Mouse (Mus musculus) heart, adult 2 months (tissue): ENCODE measurements around the gene Fam81a. TPM values are rescaled to one million over a fixed set of nuclear protein-coding genes. Genes with fewer than 3 reads are reported as not detected.
A peak's percentile ranks its signal among the peaks of the same experiment; 100 is the strongest.

ENCODE experiments used
- DNase-seq, 2 experiments: peaks; one replicate each; pipeline ENCODE4 v3.0.0; 2021
- H3K27ac ChIP-seq: fragments of 200-600 bp; 2 replicates; pipeline ENCODE4 v1.8.1; 2022
- H3K27me3 ChIP-seq: fragments of 200-500 bp; 2 replicates; pipeline ENCODE4 v1.6.1; 2012; ENCODE audit warnings: mild to moderate bottlenecking, low read length, inconsistent platforms, mixed read lengths; ENCODE audit not compliant: control insufficient read depth, insufficient read depth
- H3K36me3 ChIP-seq: fragments of 200-500 bp; 2 replicates; pipeline ENCODE4 v1.6.1; 2012; ENCODE audit warnings: low read length, inconsistent platforms; ENCODE audit not compliant: control insufficient read depth, insufficient read depth
- H3K4me1 ChIP-seq: fragments of 200-500 bp; 2 replicates; pipeline ENCODE4 v1.6.1; 2011; ENCODE audit warnings: low read length; ENCODE audit not compliant: control insufficient read depth, insufficient read depth
- H3K4me3 ChIP-seq: fragments of 200-600 bp; 2 replicates; pipeline ENCODE4 v1.8.1; 2022
- H3K79me2 ChIP-seq: fragments of 200-500 bp; replicated peaks from 2 replicates; pipeline ENCODE4 v1.6.1; 2012; ENCODE audit warnings: mild to moderate bottlenecking, inconsistent platforms, low read length, moderate library complexity, mixed read lengths; ENCODE audit not compliant: control insufficient read depth, insufficient read depth
- H3K9ac ChIP-seq: fragments of 200-500 bp; 2 replicates; pipeline ENCODE4 v1.6.1; 2012; ENCODE audit warnings: low read depth, mild to moderate bottlenecking, control low read depth, inconsistent platforms, low read length, mixed read lengths
- CTCF ChIP-seq: fragments of 200-600 bp; IDR thresholded peaks from 2 replicates; pipeline ENCODE4 v1.8.1; 2022; ENCODE audit warnings: antibody characterized with exemption, mild to moderate bottlenecking, moderate library complexity
- EP300 ChIP-seq: fragments of 200-500 bp; IDR thresholded peaks from 2 replicates; pipeline ENCODE4 v1.6.1; 2011; ENCODE audit warnings: low read depth, low read length, control low read depth; ENCODE audit not compliant: insufficient read depth
- POLR2A ChIP-seq: fragments of 200-500 bp; IDR thresholded peaks from 2 replicates; pipeline ENCODE4 v1.6.1; 2011; ENCODE audit warnings: mild to moderate bottlenecking, low read depth, low read length, control low read depth; ENCODE audit not compliant: insufficient read depth
- WGBS: fragments of 180-500 bp; shearing (Covaris S2); methylation state at CpG from one replicate; pipeline ENCODE4 v1.1.7; 2018; 5-methylcytosine and 5-hydroxymethylcytosine counted together
- intact Hi-C: fragments of 180-260 bp; cut with DNase I; formaldehyde crosslinking; loops from one replicate; pipeline ENCODE4 v1.15.1; 2025
- polyA plus RNA-seq: library from polyadenylated mRNA; depleted of rRNA; stranded (reverse); fragments of >200 nt; gene quantifications from 2 replicates; pipeline ENCODE4 v1.2.3, GENCODE M21; 2012
- total RNA-seq, 2 experiments: library from RNA; stranded (reverse); gene quantifications; 2 replicates each; pipeline ENCODE4 v1.2.3; 2021

Fam81a gene
- total and polyA plus RNA-seq, 3 experiments = 9.0 to 32.6 (median 30.7) TPM

GRCm38 (mm10) chr9:70082357-70083204 is 59.8 kb downstream of the Fam81a start:
- no peaks in the 10 kb centered on the region for H3K36me3 ChIP-seq
- no peak overlapping the region for H3K27ac ChIP-seq
- no peak overlapping the region for H3K9ac ChIP-seq
- H3K79me2 ChIP-seq = no peaks in the 10 kb centered on the region
- no peaks in the 10 kb centered on the region for H3K4me1 ChIP-seq
- DNase-seq = no peak
- no peak overlapping the region for H3K4me3 ChIP-seq
- TF ChIP-seq CTCF = no peak
- TF ChIP-seq POLR2A = no peak
- TF ChIP-seq EP300 = no peak
- 56% methylated on average over 25 of the region's 25 CpGs for WGBS
- intact Hi-C loops = no loop called here
- H3K27me3 ChIP-seq = no peaks in the 10 kb centered on the region

DNA sequence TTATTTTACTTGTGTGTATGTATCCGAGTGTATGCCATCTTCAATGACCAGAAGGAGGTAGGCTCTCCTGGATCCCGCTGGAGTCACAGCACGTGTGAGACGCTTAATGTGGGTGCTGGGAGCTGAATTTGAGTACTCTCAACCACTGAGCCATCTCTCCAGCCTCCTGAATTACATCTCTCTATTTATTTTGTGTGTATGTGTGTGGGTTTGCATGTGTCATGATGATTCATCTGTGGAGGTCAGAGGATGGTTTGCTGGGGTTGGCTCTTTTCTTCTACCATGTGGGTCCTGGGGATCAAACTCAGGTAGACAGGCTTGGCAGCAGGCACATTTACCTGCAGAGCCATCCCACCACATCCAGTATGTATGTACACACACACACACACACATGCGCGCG is 60.6 kb downstream of the Fam81a start:
- Histone ChIP-seq H3K27me3 (no peaks in the 10 kb centered on the region), H3K4me1 (no peaks in the 10 kb centered on the region), H3K9ac (no peak overlapping the region), H3K27ac (no peak overlapping the region), H3K79me2 (no peaks in the 10 kb centered on the region), H3K4me3 (no peak overlapping the region), H3K36me3 (no peaks in the 10 kb centered on the region)
- no peak for DNase-seq
- TF ChIP-seq CTCF = no peak
- no peak for TF ChIP-seq POLR2A
- no peak for TF ChIP-seq EP300
- intact Hi-C loops = loop anchor here (2.0 kb wide), 1 partner anchor 63 kb away; no protein-coding TSS in a partner anchor
- WGBS = 86% methylated on average over 7 of the region's 7 CpGs

- H3K27ac ChIP-seq = no peak overlapping the region
- TF ChIP-seq CTCF = peak; percentile 62
- no peak for TF ChIP-seq EP300
- TF ChIP-seq POLR2A = no peak
- intact Hi-C loops = loop anchor here (2.0 kb wide), 1 partner anchor 62 kb away; no protein-coding TSS in a partner anchor
- H3K9ac ChIP-seq = no peak overlapping the region
- DNase-seq = no peak
- 57% methylated on average over 2 of the region's 2 CpGs for WGBS
- no peaks in the 10 kb centered on the region for H3K27me3 ChIP-seq
- no peaks in the 10 kb centered on the region for H3K36me3 ChIP-seq
- H3K4me3 ChIP-seq = no peak overlapping the region
- no peaks in the 10 kb centered on the region for H3K4me1 ChIP-seq
- H3K79me2 ChIP-seq = no peaks in the 10 kb centered on the region
Observed at GRCm38 (mm10) chr9:70080976-70081375, 61.4 kb downstream of the Fam81a start.

DNA sequence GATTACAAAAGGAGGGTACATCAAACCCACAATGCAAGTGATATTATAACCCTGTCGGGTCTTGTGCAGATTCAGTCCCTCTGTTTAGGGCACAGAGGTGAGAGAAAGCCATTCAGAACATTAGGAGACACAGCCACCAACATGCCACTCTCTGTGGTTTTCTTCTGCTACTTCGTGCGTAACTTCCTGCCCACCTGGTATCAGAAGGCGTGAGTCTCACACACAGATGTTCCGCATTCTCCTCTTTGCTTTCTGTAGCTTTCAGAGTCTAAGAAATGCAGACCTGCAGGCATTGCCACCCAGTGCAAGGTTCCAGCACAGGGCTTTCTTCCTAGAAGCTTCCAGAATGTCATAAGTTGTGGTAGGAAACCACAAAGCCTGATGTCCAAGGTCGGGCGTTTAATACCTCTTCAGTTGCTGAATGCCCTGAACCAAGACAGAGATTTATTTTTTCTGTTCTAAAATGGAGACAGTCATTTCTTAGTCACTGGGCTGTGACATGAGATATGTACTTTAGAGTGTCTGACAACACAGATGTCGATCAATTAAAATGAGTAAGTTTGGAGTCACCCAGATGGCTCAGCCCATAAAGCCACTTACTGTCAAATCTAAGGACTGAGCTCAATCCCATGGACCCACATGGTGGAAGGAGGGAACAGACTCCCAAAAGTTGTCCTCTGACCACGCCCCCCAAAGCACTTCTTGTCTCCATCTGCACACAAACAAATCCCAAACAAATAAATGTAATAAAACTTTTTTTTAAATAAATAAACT is 62.1 kb downstream of the Fam81a start:
- TF ChIP-seq EP300 (no peak), CTCF (no peak), POLR2A (no peak)
- Histone ChIP-seq H3K27ac (no peak overlapping the region), H3K36me3 (no peaks in the 10 kb centered on the region), H3K4me3 (no peak overlapping the region), H3K79me2 (no peaks in the 10 kb centered on the region), H3K9ac (no peak overlapping the region), H3K4me1 (no peaks in the 10 kb centered on the region), H3K27me3 (no peaks in the 10 kb centered on the region)
- peak in 1 of 2 experiments; percentile 14 for DNase-seq
- 85% methylated on average over 9 of the region's 9 CpGs for WGBS
- intact Hi-C loops = loop anchor here (2.0 kb wide), 1 partner anchor 61 kb away; no protein-coding TSS in a partner anchor

DNA sequence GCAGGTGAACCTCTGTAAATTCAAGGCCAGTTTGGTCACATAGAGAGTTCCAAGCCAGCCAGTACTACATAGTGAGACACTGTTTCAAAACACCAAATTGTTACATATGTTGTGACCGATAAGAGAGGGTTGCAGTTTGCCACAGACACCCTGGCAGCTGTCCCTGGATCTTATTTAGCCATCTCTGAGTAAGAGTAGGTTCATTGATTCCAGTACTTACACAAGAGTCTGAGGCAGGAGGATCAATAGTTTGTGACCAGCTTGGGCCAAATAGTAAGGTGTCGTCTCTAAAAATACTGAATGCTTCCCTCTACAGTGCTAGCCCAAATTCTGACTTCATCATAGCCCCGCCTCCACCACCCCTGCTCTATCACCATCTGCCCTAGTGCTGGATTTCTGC is 64.3 kb downstream of the Fam81a start:
- 91% methylated on average over 3 of the region's 3 CpGs for WGBS
- no peak overlapping the region for H3K4me3 ChIP-seq
- H3K36me3 ChIP-seq = no peaks in the 10 kb centered on the region
- H3K27me3 ChIP-seq = no peaks in the 10 kb centered on the region
- DNase-seq = no peak
- no peak for TF ChIP-seq CTCF
- TF ChIP-seq EP300 = no peak
- no peak for TF ChIP-seq POLR2A
- H3K79me2 ChIP-seq = no peaks in the 10 kb centered on the region
- H3K4me1 ChIP-seq = no peaks in the 10 kb centered on the region
- H3K27ac ChIP-seq = no peak overlapping the region
- intact Hi-C loops = loop anchor here (5.0 kb wide), 1 partner anchor 571 kb away; no protein-coding TSS in a partner anchor
- H3K9ac ChIP-seq = no peak overlapping the region

DNA sequence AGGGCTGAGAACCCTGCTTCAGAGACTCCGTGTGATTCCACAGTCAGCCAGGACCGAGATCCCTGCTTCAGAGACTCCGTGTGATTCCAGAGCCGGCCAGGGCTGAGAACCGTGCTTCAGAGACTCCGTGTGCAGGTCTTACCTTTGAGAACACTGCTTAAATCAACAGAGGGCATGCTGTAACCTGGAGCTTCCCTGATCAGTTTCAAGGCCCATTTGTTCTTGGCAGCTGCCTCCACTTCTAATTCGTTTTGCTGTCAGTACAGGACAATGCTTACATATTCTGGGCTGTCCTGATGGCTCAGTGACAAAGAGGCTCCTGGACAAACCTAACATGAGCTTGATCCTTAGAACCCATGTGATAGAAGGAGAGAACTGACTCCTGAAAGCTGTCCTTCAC is 65.2 kb downstream of the Fam81a start:
- Histone ChIP-seq H3K4me3 (no peak overlapping the region), H3K79me2 (no peaks in the 10 kb centered on the region), H3K27ac (no peak overlapping the region), H3K27me3 (no peaks in the 10 kb centered on the region), H3K4me1 (no peaks in the 10 kb centered on the region), H3K36me3 (no peaks in the 10 kb centered on the region), H3K9ac (no peak overlapping the region)
- intact Hi-C loops = loop anchor here (5.0 kb wide), 1 partner anchor 570 kb away; no protein-coding TSS in a partner anchor
- 72% methylated on average over 7 of the region's 7 CpGs for WGBS
- DNase-seq = no peak
- TF ChIP-seq CTCF (no peak), POLR2A (no peak), EP300 (no peak)
